Comparison of ENCODE assay signal across 8 mouse cellular contexts in genomic region chr11:117599049-117599787, GRCm38 (mm10). TPM values are rescaled to one million over a fixed set of nuclear protein-coding genes. Genes with fewer than 3 reads are reported as not detected.
A peak's percentile ranks its signal among the peaks of the same experiment; 100 is the strongest.
DNase-seq lines count a peak whose midpoint lies in the region; ATAC-seq and TF ChIP-seq lines count a peak whose summit lies in the region.

No protein-coding gene starts in this region.

- no peak overlapping the region for H3K27ac ChIP-seq in MEL (ENCODE audit: control insufficient read depth, low read depth, low read length)
- peak overlapping the region; percentile 89 for H3K27ac ChIP-seq in heart, adult 2 months
- H3K27ac ChIP-seq in limb, embryonic 12.5 days = no peak overlapping the region
- H3K27ac ChIP-seq in midbrain, embryonic 15.5 days = peak overlapping the region; percentile 88

- H3K79me2 ChIP-seq in MEL (ENCODE audit: control insufficient read depth, insufficient read depth, low read length, poor library complexity) = no peaks in the 10 kb centered on the region
- no peaks in the 10 kb centered on the region for H3K79me2 ChIP-seq in heart, adult 2 months (replicated peaks; ENCODE audit: control insufficient read depth, insufficient read depth, low read length)

- H3K27me3 ChIP-seq in MEL (ENCODE audit: control insufficient read depth in 1 of 2, insufficient read depth in 2 of 2, low read length in 2 of 2) = peaks cover 5 to 27% of the 10 kb centered on the region in 2 experiments
- H3K27me3 ChIP-seq in heart, adult 2 months (ENCODE audit: control insufficient read depth, insufficient read depth, low read length) = no peaks in the 10 kb centered on the region
- H3K27me3 ChIP-seq in limb, embryonic 12.5 days = peaks cover 58% of the 10 kb centered on the region
- H3K27me3 ChIP-seq in midbrain, embryonic 15.5 days (replicated peaks) = no peaks in the 10 kb centered on the region

- H3K4me1 ChIP-seq in MEL (ENCODE audit: control insufficient read depth in 1 of 2, insufficient read depth in 2 of 2, low read length in 2 of 2) = no peaks in the 10 kb centered on the region
- peaks cover 12% of the 10 kb centered on the region for H3K4me1 ChIP-seq in heart, adult 2 months (ENCODE audit: control insufficient read depth, insufficient read depth, low read length)
- H3K4me1 ChIP-seq in limb, embryonic 12.5 days (replicated peaks) = peaks cover 35% of the 10 kb centered on the region
- H3K4me1 ChIP-seq in midbrain, embryonic 15.5 days = peaks cover 47% of the 10 kb centered on the region

- peak overlapping the region; percentile 39 to 60; a peak in 3 of 4 replicates for H3K4me3 ChIP-seq in MEL (ENCODE audit: control insufficient read depth in 1 of 2, insufficient read depth in 1 of 2, low read depth in 2 of 2, low read length in 2 of 2)
- peak overlapping the region; percentile 53 for H3K4me3 ChIP-seq in heart, adult 2 months
- peak overlapping the region; percentile 25 for H3K4me3 ChIP-seq in limb, embryonic 12.5 days (replicated peaks)
- H3K4me3 ChIP-seq in midbrain, embryonic 15.5 days = no peak overlapping the region

- TF ChIP-seq RAD21 in MEL (IDR thresholded peaks at IDR 0.05; ENCODE audit: low read depth, low read length) = no peak

- H3K9ac ChIP-seq in MEL (ENCODE audit: control insufficient read depth, low read depth, low read length, poor library complexity, severe bottlenecking) = peak overlapping the region; percentile 10; the same call in 1 of the 2 replicates
- H3K9ac ChIP-seq in heart, adult 2 months (ENCODE audit: low read depth, low read length) = peak overlapping the region; percentile 67
- H3K9ac ChIP-seq in limb, embryonic 12.5 days (replicated peaks) = peak overlapping the region; percentile 42; the same call in 1 of the 2 replicates
- H3K9ac ChIP-seq in midbrain, embryonic 15.5 days = peak overlapping the region; percentile 11; the same call in 1 of the 2 replicates

- TF ChIP-seq EP300 in MEL (IDR thresholded peaks at IDR 0.05; ENCODE audit: low read depth in 1 of 2, low read length in 2 of 2) = no peak
- TF ChIP-seq EP300 in heart, adult 2 months (IDR thresholded peaks at IDR 0.05; ENCODE audit: insufficient read depth, low read depth, low read length) = no peak

- H3K9me3 ChIP-seq in MEL (replicated peaks; ENCODE audit: insufficient read depth, low read length) = no peaks in the 10 kb centered on the region
- no peaks in the 10 kb centered on the region for H3K9me3 ChIP-seq in limb, embryonic 12.5 days
- no peaks in the 10 kb centered on the region for H3K9me3 ChIP-seq in midbrain, embryonic 15.5 days

- peak; percentile 96 for DNase-seq in heart, adult 11 months
- no peak for DNase-seq in heart, postnatal 4 days
- DNase-seq in MEL (ENCODE audit: low read depth, low spot score) = no peak
- DNase-seq in heart, adult 2 months = peak; percentile 45 to 62
- no peak for DNase-seq in left cerebral cortex, postnatal 14 days (ENCODE audit: low spot score in 2 of 2)
- DNase-seq in layer of hippocampus, adult 18-20 months (ENCODE audit: low spot score in 2 of 2) = no peak

- intact Hi-C loops in heart, adult 2 months (cut with DNase I) = loop anchor here (2.0 to 5.0 kb wide), 2 partner anchors 42 to 56 kb away; partner anchors contain the start of gene Tnrc6c
- intact Hi-C loops in left cerebral cortex, postnatal 14 days (cut with DNase I) = no loop called here

- H3K36me3 ChIP-seq in MEL (ENCODE audit: control insufficient read depth in 1 of 2, insufficient read depth in 2 of 2, low read length in 2 of 2) = no peaks in the 10 kb centered on the region
- no peaks in the 10 kb centered on the region for H3K36me3 ChIP-seq in heart, adult 2 months (ENCODE audit: control insufficient read depth, insufficient read depth, low read length)
- H3K36me3 ChIP-seq in limb, embryonic 12.5 days = no peaks in the 10 kb centered on the region
- H3K36me3 ChIP-seq in midbrain, embryonic 15.5 days (replicated peaks) = no peaks in the 10 kb centered on the region

- no peak for TF ChIP-seq CTCF in MEL (IDR thresholded peaks at IDR 0.05 in 2 of 3, conservative IDR thresholded peaks at IDR 0.05 in 1 of 3; ENCODE audit: control insufficient read depth in 1 of 3, insufficient read depth in 1 of 3, low read depth in 2 of 3, low read length in 3 of 3, poor library complexity in 1 of 3, severe bottlenecking in 1 of 3)
- 0 out of 2 replicates have a peak, but pooled peaks have one; percentile 4 for TF ChIP-seq CTCF in heart, adult 2 months (IDR thresholded peaks at IDR 0.05)

- no peak for ATAC-seq in limb, embryonic 12.5 days (ENCODE audit: insufficient number of reproducible peaks, insufficient read depth, low FRiP score, low TSS enrichment, low read depth)
- ATAC-seq in midbrain, embryonic 15.5 days (replicated peaks) = no peak

- H3K4me2 ChIP-seq in limb, embryonic 12.5 days = peak overlapping the region; percentile 56
- H3K4me2 ChIP-seq in midbrain, embryonic 15.5 days = peak overlapping the region; percentile 34

- no peak for TF ChIP-seq POLR2A in MEL (IDR thresholded peaks at IDR 0.05; ENCODE audit: control insufficient read depth in 1 of 2, insufficient read depth in 1 of 2, low read depth in 1 of 2, low read length in 2 of 2, poor library complexity in 1 of 2)
- TF ChIP-seq POLR2A in heart, adult 2 months (IDR thresholded peaks at IDR 0.05; ENCODE audit: insufficient read depth, low read depth, low read length) = no peak; the same call in 1 of the 2 replicates

- 6% methylated on average over 16 of the region's 16 CpGs for WGBS in heart, adult 2 months
- WGBS in limb, embryonic 12.5 days = 6% methylated on average over 16 of the region's 16 CpGs
- 10% methylated on average over 16 of the region's 16 CpGs for WGBS in midbrain, embryonic 15.5 days

TF ChIP-seq in MEL, 35 proteins besides CTCF, POLR2A, EP300 and RAD21:
- no peak for TF ChIP-seq ZMIZ1 (IDR thresholded peaks at IDR 0.05; ENCODE audit: low read depth, low read length)
- TF ChIP-seq ZNF384 (IDR thresholded peaks at IDR 0.05; ENCODE audit: low read depth, low read length) = no peak
- TF ChIP-seq CHD2 (IDR thresholded peaks at IDR 0.05; ENCODE audit: low read length) = no peak
- no peak for TF ChIP-seq UBTF (IDR thresholded peaks at IDR 0.05; ENCODE audit: borderline replicate concordance, insufficient read depth, low read depth, low read length)
TF ChIP-seq in MEL: peak in this region for 0.

RNA-seq across cellular contexts. Expression of gene Tnrc6c, which starts 54.9 kb away (rescaled TPM):
- total RNA-seq in heart, postnatal 4 days (2021) = 10 to 100 TPM; 25.4 to 27.4 TPM
- 19.1 and 19.7 TPM in 2 replicates for total RNA-seq in MEL (2012; rRNA removed)
- polyA plus RNA-seq in MEL (2012; ENCODE audit: insufficient read depth in 1 of 2, insufficient read length in 2 of 2, low read depth in 1 of 2, low replicate concordance in 2 of 2, missing spikeins in 1 of 2) = 10 to 100 TPM in 1 of 2 experiments, not detected in 1; 16.0 TPM
- total RNA-seq in heart, adult 2 months (2021) = 10 to 100 TPM; 28.5 to 30.3 TPM
- polyA plus RNA-seq in heart, adult 2 months (2012; rRNA removed) = 17.7 and 27.3 TPM in 2 replicates
- 20.0 and 22.6 TPM in 2 replicates for polyA plus RNA-seq in limb, embryonic 12.5 days (2016; fragmentation: Nextera tagmentation; extraction: Ambion mirVana)
- polyA plus RNA-seq in midbrain, embryonic 15.5 days (2015; fragmentation: Nextera tagmentation; extraction: Ambion mirVana) = 32.5 and 35.4 TPM in 2 replicates
- 10 to 100 TPM; 56.5 to 57.5 TPM for total RNA-seq in left cerebral cortex, postnatal 14 days (2021)
- 10 to 100 TPM; 66.1 to 67.7 TPM for total RNA-seq in layer of hippocampus, adult 18-20 months (2021)

Comparison
In these comparisons a context has a peak if more than half of its experiments do, and no peak if none do; other contexts are left out.
1. DNase-seq: peak in heart, adult 11 months (single experiment) and heart, adult 2 months (2 of 2); none in heart, postnatal 4 days (single experiment), MEL (single experiment), left cerebral cortex, postnatal 14 days (0 of 2) and layer of hippocampus, adult 18-20 months (0 of 2).
2. H3K27ac ChIP-seq: peak in heart, adult 2 months (single experiment) and midbrain, embryonic 15.5 days (single experiment); none in MEL (single experiment) and limb, embryonic 12.5 days (single experiment).
3. H3K9ac ChIP-seq: peak in every context shown above with its lines; median percentile 67 in heart, adult 2 months; 42 in limb, embryonic 12.5 days; 11 in midbrain, embryonic 15.5 days; 10 in MEL.